Mouse (Mus musculus): ENCODE measurements around the gene Zfp811. TPM values are rescaled to one million over a fixed set of nuclear protein-coding genes. Genes with fewer than 3 reads are reported as not detected.
A peak's percentile ranks its signal among the peaks of the same experiment; 100 is the strongest.
"Not testable (repeated sequence)": the region's sequence is repeated elsewhere in the genome, so short reads cannot be mapped to it uniquely, and the experiment has no call there.

Zfp811 gene
- total RNA-seq (2021): under 1 TPM; 0.77 to 0.87 TPM
- long read RNA-seq, experiment 1: 0 reads
- long read RNA-seq, experiment 2: 0 reads

DNA sequence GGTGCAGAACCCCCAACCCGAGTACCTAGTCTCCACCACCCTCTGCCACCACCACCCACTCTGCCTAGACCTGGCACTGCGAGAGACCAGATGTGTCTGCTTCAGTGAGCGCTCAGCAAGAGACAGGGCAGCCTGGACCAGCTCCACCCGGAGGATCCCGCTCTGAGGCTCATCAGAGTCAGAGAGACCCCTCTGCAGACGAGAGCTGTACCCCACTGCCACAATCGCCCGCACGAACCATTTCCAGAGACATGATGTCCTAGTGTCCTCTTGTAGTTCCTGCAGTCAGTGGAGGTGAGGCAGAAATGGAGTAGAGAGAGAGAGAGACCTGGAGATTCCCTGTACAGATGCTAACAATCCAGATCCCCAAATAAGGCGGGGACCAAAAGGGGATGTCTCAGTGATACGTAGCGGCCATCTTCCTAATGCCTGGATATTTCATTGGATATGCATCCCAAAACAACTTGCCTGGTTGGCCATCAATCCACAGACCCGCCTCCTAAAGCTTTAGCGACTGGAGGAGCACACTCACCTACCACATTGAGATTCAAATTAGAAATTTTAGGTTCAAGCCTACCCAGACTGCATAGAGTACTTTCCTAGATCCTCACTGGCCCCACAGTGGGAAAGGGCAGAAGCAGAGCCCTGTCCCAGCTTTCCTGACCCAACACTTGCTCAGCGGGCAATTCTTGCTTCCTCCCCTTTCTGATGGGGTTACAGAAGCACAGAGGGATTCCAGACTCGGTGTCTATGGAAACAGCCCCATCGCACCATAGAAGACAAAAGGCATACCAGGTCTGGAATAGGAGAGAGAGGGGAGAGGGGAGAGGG lies at the start of gene Zfp811:
Gene Zfp811 (minus strand): TSS at position 388 of the 831 bp plus-strand sequence.
- DNase-seq: peak; percentile 16

DNA sequence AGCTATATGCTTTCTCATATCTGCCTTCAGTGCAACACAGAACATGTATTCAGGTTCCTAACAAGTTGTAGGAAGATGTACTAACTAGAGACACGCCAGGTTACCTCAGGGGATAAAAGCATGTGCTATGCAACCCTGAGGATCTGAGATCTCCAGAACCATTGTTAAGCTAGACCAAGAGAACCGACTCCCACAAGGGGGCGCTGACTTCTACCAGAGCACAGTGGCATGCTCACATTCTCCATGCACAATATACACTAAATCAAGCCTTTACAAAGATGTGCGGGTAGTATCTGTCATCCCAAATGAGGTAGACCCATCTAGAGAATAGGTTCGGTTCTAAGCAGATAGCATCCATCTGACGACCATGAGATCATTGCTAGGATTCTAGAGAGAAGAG lies 47.0 kb upstream of the Zfp811 start:
- DNase-seq: not testable (repeated sequence)

DNA sequence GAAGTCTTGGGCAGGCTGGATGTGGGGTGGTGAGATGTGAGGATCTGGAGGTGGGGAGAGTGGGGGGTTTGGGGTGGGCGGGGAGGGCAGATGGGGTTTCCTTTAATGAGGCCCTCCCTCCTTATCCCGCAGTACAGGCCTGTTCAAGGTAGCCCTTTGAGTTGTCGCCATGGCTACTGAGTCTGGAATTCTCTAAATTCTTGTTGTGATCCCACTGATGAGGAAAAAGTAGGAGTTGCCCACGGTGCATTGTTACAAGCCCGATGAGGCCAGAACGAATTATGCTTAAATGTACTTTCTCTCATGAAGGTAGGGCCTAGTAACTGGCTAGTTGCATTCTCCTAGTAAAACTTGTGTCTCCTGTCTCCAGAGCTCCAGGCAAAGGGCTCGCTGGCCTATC lies 41.9 kb upstream of the Zfp811 start:
- DNase-seq: no peak

DNA sequence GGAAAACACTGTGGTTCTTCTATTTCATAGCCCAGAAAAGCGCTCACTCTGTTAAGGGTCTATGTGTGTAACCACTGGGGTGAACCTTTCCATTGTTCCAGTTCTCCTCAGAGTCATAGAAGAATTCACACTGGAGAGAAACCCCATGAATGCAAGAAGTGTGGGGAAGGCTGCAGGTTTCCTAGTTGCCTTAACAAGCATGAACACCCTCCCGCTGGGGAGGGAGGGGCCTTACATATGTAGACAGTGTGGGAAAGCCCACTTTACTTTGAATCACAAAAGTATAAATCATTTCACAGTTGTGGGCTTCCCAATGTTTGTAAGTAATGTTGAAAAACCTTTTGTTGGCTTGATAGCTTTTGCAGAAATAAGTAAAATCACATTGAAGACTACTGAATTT lies 31.7 kb upstream of the Zfp811 start:
- no peak for DNase-seq

DNA sequence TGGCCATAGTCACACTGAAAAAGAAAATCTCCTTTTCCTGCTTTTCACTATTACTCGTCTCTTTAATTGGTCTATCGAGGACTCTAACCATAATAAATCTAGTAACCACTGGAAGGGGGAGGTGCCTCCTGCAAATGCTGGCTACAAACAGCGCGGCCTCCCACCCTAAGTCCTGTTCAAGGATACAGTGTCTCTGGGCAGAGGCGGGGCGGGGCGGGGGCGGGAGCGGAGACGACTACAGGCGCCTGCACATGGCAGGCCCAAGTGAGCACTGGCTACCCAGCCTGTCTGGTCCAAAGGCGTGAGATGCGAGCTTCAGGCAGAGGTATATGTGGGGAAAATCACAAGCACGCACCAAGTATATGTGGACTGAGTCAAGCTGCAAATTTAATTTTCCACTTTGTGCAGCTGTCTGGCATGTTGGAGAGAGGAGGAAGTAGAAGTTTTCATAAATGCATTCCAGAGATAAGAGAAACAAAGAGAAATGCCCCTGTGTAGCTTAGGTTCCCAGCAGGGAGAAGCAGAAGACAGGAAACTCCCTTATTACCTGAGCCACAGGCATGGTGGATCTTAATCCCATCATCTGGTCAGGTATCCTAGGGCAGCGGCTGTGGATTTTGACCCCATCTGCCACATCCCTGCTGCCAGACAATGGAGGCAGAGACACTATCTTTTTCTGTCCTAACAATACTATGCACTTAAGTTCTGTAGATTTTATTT lies 29.5 kb upstream of the Zfp811 start:
- DNase-seq: peak; percentile 12

DNA sequence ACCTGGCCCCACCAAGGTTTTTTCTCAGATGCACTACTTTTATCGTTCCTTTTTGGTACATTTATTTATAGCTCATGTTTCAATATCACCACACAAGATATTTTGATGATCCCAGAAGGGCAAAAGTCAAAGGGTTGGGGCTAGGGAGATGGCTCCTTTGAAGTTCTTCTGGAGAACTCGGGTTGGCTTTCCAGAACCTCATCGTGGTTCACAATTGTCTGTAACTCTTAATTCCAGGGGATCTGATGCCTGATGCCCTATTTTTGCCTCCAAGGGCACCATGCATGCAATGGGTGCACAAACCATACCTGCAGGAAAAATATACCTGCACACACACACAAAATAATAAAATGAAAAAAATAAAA lies 20.7 kb upstream of the Zfp811 start:
- no peak for DNase-seq

DNA sequence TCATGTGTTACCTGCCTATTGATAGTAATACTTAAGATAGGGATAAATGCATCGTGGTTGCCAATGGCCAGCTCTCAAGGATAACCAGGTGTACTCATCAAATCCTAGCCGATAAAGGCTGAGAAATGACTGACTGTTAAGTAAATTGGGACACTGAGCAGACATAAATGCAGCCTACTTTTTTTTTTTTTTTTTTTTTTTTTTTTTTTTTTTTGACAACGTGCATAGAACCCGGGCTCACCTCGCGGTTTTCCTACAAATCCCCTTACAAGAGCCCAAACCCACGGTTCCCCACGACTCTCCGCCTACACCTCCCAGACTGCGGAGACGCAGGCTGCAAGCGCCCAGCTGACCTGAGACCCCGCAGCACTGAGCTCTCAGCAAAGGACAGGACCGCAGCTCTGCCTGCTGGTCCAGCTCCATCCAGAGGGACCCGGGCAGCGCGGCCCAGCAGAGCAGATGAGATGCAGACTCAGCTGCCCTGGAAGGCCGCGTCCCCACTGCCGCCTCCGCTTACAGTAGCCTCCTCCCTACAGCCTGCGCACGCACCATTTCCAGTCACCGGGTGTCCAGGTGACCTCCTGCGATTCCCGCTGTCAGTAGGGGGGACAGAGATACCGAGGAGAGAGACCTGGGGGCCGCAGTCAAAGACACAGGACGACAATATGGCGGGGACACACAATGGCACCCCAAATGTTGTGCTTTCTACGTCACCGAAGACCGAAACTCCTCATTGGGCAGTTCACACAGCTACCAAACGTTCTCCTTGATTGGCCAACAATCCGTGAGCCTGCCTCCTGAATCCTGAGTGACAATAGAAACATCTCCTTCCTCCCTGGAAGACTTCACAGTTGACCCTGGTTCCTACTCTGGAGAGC lies 20.0 kb upstream of the Zfp811 start, which contains the start of gene Zfp799:
Gene Zfp799 (minus strand): TSS at position 722 of the 878 bp plus-strand sequence.
- DNase-seq: peak; percentile 57

DNA sequence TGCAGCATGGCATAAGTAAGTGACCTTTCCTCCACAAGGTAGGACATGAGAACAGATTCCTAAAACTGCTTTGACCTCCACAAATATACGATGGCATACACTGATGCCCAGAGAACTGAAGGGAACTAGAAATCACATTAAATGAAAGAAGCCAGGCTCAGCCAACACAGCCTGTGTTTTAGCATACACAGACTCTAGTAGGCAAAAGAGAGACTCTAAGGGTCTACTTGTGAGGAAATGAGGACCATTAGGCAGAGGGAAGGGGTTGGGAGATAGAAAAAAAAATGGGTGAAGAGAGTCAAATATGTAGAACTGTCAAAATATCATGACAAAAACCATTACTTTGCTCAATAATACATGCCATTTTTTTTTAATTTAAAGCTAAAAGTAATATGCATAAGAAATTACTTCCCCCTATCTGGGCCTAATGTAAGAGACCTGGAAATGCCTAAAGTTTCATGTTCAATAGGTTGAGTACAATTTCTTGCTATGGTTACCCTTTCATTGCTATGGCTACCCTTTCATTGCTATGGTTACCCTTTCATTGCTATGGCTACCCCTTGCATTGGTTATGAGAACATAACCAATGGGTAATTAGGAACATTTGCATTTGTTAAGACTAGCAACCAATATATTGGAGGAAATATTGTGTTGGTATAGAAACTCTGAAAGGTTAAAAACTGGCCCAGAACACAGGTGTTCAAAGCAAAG lies 6.5 kb upstream of the Zfp811 start:
- no peak for DNase-seq

DNA sequence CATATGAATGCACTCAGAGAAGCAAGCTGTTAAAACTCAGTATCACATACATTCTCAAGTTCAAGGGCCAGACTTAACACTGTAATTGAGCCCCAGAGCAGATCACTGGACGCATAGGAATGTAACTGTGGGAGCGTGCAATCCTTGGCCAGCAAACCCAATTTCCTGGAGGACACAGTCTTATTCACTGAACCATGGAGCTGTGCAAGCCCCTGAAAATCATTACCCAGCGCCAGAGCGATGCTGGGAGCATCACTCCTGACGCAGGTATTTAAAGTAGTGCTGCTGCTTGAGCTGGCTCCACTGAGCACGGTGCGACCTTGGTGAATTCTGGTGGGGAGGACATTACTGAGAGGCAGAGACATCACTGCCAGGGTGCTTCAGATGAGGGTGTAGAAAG lies 4.4 kb upstream of the Zfp811 start:
- DNase-seq: no peak

DNA sequence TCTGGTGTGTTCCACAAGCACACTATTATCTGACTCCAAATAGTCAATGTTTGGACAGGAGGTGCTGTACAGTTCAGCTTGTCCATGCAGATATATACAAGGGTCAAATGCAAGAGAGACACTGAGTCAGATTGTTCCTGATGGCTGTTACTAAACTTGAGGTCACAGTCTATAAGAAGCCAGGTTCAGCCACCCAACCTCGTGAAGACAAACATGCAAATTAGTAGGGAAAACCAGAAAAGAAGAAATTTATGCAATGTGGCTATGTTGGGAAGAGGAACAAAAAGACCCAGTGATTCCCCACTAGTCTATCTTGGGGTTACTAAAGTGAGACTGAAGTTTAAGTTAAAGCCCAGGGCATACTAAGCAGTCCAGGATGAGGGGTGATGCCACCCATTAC lies 917 bp upstream of the Zfp811 start:
- DNase-seq: no peak

DNA sequence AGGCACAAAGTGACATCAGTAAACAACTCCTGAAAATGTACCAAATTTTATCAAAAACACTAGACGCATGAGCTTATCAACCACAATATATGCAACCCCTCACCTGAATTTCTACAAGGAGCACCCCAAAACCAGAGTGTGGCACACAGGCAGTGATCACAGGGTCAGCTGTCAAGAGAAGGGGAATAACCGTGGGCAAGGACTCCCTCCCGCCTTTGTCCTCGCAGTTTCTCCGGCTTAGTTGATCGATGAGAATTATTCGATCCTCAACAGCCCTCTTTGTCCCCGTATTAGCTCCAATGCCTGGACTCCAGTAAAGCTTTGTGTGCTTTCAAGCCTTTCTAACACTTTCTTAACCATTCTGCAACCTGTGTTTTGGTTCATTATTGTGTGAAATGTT lies 810 bp downstream of the Zfp811 start:
- DNase-seq: no peak

DNA sequence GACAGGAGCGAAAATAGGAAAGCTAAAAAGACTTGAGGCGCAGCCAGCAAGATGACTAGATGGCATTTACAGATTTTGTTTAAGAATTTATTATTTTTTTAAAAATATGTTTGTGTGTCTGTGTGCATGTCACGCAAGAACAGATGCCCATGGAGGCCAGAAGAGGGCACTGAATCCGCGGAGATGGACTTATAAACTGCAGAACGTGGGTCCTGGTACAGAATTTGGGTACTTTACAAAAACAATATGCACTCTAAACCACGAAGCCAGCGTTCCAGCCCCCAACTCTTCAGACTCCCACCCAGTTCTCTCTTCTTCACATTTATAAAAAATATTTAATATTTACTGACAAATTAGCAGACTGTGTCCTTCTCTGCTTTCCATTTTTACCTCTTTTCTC lies 20.5 kb downstream of the Zfp811 start:
- DNase-seq: no peak

DNA sequence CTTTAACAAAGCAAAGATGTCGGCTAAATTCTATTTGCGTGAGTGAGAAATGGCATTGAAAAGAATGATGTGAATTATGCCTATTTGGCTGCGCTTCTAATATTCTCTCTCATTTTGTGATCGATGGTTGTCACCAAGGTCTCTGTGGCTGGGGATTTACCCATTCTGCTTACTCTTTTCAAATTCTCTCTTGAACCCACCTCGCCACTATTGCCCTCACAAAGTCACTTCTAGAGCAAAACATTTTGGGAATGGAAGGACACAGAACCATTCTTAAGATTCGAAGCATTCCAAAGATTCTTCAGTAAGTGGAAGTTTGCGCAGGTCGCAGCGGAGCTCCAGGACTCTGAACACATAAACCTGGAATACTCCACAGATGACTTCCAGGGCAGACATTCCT lies 21.2 kb downstream of the Zfp811 start:
- DNase-seq: no peak

DNA sequence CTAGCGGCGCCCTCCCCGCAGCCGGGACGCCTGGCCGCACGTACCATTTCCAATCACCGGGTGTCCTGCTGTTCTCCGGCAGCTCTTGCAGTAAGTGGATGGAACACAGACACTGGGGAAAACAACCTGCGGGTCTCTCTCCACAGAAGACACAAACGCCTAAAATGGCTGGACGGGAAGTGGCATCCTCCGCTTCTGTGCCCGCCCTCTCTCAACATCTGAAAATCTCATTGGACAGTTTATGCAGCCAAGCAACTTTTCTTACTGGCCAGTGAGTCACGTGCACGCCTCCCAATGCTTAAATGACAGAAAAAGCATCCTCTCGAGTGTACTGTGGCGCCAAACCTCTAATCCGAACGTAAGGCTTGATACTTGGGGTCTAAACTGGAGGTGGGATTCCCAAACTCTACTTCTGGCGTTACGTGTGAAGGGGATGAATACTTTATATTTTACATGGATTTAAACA lies 21.6 kb downstream of the Zfp811 start, which contains the start of gene Zfp871:
Gene Zfp871 (minus strand): TSS at position 194 of the 466 bp plus-strand sequence.
- peak; percentile 68 for DNase-seq

DNA sequence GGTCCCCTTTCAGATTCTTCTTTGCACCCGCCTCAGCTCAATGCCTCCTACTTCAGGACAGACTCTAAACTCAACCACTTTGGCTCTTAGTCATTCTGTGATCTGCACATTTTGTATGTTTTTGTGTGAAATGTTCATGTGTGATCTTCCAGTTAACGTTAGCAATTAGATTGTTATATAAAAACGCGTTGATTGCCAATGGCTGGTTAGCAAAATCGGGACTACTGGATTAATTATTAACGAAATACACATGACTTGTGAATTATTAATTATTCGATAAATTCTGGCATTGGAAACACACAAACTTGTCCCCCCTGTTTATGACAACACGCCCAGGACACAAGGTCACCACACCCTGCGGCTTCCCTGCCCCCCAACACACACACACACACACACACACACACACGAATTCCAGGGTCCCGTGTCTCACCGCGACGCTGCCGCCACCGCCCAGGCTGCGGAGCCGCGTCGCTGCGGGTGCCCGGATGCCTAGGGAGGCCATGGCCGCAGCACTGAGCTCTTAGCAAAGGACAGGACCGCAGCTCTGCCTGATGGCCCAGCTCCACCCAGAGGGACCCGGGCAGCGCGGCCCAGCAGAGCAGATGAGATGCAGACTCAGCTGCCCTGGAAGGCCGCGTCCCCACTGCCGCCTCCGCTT lies 22.2 kb downstream of the Zfp811 start:
- DNase-seq: peak; percentile 59

DNA sequence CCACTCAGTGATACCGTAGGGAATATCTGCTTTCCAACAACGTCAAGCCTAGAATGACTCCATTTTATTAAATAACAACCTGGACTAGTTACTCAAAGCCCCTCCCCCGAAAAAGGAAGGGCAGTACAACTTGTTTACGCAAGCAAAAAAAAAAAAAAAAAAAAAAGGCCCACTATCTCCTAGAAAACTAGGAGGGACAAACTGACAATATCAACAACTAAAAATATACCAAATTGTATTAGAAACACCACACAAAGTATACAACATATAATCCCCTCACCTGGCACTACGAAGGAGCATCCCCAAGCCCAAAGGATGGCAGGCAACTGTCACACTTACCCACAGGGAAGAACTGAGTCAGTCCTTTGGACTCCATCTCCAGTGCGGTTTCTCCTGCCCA lies 22.8 kb downstream of the Zfp811 start:
- no peak for DNase-seq

DNA sequence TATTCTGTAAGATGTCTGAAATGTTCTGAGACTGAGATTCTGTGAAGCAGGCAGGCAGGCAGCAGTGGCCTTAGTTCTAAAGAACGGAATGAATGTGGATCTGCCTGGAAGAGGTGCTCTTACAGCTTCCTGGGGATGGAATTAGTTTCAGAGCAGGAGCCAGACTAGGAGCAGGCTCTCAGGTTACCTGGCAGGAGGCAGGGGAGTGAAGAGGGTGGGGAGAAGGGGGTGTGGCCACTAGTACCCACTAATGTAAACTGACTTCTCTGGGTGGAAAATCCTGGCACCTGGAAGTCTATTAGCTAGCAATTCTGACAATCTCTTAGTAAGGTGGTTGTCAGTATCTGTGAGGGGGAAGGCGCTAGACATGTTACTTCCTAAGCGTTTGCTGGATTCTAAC lies 24.1 kb downstream of the Zfp811 start:
- no peak for DNase-seq

DNA sequence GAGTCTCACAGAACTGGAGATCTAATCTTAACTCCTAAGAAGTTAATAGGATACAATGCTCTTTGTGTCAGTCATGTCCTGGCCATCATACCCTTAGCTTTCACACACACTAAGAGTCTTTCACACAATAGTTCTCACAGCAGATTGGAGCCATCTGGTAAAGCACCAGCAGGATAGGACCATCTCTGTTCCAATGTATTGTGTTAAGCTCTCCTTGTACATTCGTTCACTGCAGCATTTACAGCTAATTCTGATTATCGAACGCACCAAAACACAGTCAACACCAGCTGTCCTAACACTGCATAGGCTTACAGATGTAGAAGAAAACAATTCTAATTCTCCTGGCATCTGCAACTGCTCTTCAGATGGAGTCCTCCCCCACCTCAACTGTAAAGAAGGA lies 32.2 kb downstream of the Zfp811 start:
- no peak for DNase-seq

DNA sequence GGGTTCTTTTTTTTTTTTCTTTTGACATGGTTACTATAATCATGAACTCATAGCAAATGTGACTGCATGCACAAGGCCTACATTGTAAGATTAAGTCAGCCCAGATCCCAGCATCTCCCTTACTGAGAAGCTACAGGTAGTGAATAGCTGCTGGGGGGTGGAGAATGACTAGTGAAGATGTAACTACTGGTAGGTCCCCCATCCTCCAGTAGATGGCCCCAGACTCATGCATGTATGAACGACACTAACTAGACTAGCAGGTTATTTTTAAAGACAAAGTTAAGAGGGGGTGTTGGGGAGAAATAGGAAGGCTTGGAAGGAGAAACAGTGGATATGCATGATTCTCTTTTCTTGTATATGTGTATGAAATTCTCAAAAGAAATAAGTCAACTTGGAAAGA lies 38.5 kb downstream of the Zfp811 start:
- DNase-seq: no peak

DNA sequence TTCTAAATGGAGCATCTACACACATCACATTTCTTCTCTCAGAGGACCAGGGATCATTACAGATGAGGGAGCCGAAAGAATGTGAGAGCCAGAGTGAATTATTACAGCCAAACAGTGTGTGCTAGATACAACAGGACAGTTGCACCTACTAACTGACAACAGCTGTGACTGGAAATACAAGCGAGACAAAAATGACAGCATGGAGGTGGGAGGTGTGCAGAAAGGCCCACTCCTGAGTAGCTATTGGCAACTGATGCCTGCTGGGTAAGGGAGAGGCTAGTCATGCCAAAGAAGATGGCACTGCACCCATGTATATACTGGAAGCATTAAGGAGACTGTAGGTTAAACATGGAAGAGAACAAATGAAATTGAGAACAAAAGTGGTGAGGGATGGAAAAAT lies 43.3 kb downstream of the Zfp811 start:
- DNase-seq: no peak

DNA sequence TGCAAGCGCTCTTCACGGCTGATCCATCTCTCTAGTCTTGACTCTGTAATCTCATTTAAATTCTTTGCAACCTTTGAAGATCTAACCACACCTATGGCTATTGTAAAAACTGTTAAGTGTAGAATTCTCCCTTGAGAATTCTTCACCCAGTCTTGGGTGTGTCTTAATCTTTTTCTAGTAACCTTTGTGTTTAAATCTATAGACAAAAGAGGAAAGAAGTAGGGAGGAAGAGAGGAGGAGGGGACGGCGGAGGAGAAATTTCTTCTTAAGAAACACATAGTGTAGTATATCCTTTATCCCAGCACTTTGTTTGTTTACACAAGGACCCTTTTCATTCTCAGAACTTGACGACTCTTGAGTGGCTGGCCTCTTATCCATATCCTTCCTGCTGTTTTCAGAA lies 52.4 kb downstream of the Zfp811 start:
- DNase-seq: no peak

All from gastrocnemius, postnatal 10 days (tissue).